Mouse (Mus musculus) forebrain, postnatal 0 days (tissue): Measurements from ENCODE around the gene Kcnh7. TPM values are rescaled to one million over a fixed set of nuclear protein-coding genes. Genes with fewer than 3 reads are reported as not detected.
A peak's percentile ranks its signal among the peaks of the same experiment; 100 is the strongest.

Source experiments
- ATAC-seq: fragments of 200-750 bp; cut with Nextera tagmentation; 2 replicates; pipeline ENCODE4 v1.8.0; 2017; ENCODE audit warnings: mild to moderate bottlenecking, moderate library complexity
- DNase-seq: peaks from one replicate; pipeline ENCODE4 v3.0.0-alpha.2; 2015
- H3K27ac ChIP-seq: fragments of 300-500 bp; sonication (generic); 2 replicates; pipeline ENCODE4 v1.5.1; 2014; ENCODE audit warnings: low read depth, mild to moderate bottlenecking, antibody characterized with exemption, low read length, moderate library complexity, mixed read lengths
- H3K27me3 ChIP-seq: fragments of 300-500 bp; sonication (generic); 2 replicates; pipeline ENCODE4 v1.6.1; 2014; ENCODE audit warnings: mild to moderate bottlenecking, low read length, mixed read lengths; ENCODE audit not compliant: insufficient read depth
- H3K36me3 ChIP-seq: fragments of 300-500 bp; sonication (generic); 2 replicates; pipeline ENCODE4 v1.6.1; 2014; ENCODE audit warnings: mild to moderate bottlenecking, moderate library complexity; ENCODE audit not compliant: insufficient read depth
- H3K4me1 ChIP-seq: fragments of 300-500 bp; sonication (generic); 2 replicates; pipeline ENCODE4 v1.6.1; 2014; ENCODE audit warnings: antibody characterized with exemption; ENCODE audit not compliant: insufficient read depth
- H3K4me2 ChIP-seq: fragments of 300-500 bp; sonication (generic); 2 replicates; pipeline ENCODE4 v1.6.1; 2014; ENCODE audit warnings: low read depth, mild to moderate bottlenecking, moderate library complexity
- H3K4me3 ChIP-seq: fragments of 300-500 bp; sonication (generic); 2 replicates; pipeline ENCODE4 v1.5.1; 2014; ENCODE audit warnings: low read depth, low read length, mixed read lengths
- H3K9ac ChIP-seq: fragments of 300-500 bp; sonication (generic); 2 replicates; pipeline ENCODE4 v1.6.1; 2014; ENCODE audit warnings: mild to moderate bottlenecking
- H3K9me3 ChIP-seq: fragments of 300-500 bp; sonication (generic); 2 replicates; pipeline ENCODE4 v1.6.1; 2016; ENCODE audit warnings: low read length
- CTCF ChIP-seq: sonication (generic); IDR thresholded peaks from 2 replicates; pipeline ENCODE4 v1.5.1; 2016; ENCODE audit warnings: antibody characterized with exemption, control low read depth, low read depth
- WGBS: fragments of 180-500 bp; shearing (Covaris S2); extraction: QIAGEN DNeasy Blood & Tissue Kit; methylation state at CpG from one replicate; pipeline ENCODE4 v1.1.7; 2014; 5-methylcytosine and 5-hydroxymethylcytosine counted together
- polyA plus RNA-seq: library from polyadenylated mRNA; unstranded; fragments of >200 nt; fragmentation: Nextera tagmentation; extraction: Ambion mirVana; gene quantifications from 2 replicates; pipeline ENCODE4 v1.2.1, GENCODE M21; 2015
- total RNA-seq: library from RNA; depleted of rRNA; stranded (reverse); fragments of >200 nt; gene quantifications from 2 replicates; pipeline ENCODE4 v1.2.3, GENCODE M21; 2014

Kcnh7 gene
- total and polyA plus RNA-seq, 2 experiments from 2014 or later = 7.3 to 17.9 TPM

DNA sequence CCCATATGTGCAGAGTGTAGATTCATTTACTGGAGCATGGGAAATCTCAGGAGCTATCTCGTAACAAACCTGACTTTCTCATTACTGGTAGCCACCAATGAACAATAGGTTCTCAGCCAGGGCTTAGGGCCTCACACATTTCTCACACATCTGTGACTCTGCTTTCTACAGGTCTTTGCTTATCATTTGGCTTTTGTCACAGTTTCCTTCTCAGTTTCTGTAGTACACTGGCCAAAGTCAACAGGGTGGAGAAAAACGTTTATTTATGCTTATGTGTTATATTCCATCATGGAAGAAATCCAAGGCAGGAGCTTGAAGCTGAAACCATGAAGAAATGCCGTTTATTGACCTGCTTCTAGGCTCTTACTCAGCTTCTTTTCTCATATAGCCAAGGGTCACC lies 63.8 kb downstream of the Kcnh7 start:
- H3K4me1 ChIP-seq = peaks cover 4% of the 10 kb centered on the region; the same call in 1 of the 2 replicates
- H3K4me2 ChIP-seq = no peak overlapping the region
- H3K9ac ChIP-seq = no peak overlapping the region
- no peaks in the 10 kb centered on the region for H3K9me3 ChIP-seq
- 86% methylated on average over 3 of the region's 3 CpGs for WGBS
- no peaks in the 10 kb centered on the region for H3K36me3 ChIP-seq
- H3K27ac ChIP-seq = no peak overlapping the region
- TF ChIP-seq CTCF = no peak
- no peak for ATAC-seq
- H3K27me3 ChIP-seq = no peaks in the 10 kb centered on the region
- DNase-seq = no peak
- no peak overlapping the region for H3K4me3 ChIP-seq

DNA sequence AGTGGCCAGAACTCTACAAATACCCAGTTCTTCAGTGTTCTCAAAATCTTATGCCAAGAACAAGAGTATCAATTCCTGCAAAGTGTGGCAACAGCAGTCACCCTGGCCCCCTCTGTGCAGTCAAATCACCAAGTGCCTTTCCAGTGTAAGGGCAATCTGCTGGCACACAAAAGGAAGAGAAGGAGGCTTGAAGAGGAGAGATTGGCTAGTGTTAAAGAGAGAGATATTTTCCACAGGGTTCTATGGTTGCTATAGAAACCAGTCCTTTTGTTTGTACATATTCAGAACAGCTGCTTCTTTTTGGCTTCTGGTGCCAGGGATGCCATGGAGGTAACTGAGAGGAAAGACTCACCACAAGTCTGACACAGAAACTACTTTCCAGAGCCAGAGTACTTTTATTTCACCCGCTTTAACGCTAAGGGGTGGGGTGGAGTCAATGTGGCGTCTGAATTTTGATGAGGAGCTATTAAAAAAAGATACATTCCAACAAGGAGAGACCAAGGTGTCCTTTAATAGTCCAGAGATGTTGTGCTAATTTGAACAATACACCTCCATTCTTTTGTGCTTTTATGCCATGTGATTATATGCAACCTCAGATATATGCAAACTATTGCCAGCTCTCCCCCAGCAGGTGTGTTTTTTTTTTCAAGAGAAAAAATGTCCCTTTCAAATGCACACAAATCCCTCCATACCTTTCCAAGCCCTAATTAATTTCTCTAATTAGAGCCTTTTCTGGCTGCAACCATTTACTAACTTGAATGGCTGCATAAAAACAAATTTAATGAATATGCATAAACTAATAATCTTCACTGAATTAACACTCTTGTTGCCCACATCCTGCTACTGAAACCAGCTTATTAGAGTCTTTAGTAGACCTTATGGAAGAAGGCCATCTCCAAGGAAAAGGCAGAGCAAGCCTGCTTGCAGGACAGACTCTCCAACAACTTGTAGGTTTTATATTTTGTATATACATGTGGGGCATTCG lies 66.6 kb downstream of the Kcnh7 start:
- no peaks in the 10 kb centered on the region for H3K36me3 ChIP-seq
- WGBS = 26% methylated on average over 4 of the region's 4 CpGs
- H3K9ac ChIP-seq = no peak overlapping the region
- H3K4me1 ChIP-seq = peaks cover 4% of the 10 kb centered on the region; the same call in 1 of the 2 replicates
- H3K27me3 ChIP-seq = no peaks in the 10 kb centered on the region
- TF ChIP-seq CTCF = no peak
- H3K4me3 ChIP-seq = no peak overlapping the region
- H3K27ac ChIP-seq = no peak overlapping the region; the same call in 1 of the 2 replicates
- peak; percentile 85 for ATAC-seq
- H3K4me2 ChIP-seq = peak overlapping the region; percentile 11; the same call in 1 of the 2 replicates
- peak; percentile 44 for DNase-seq
- no peaks in the 10 kb centered on the region for H3K9me3 ChIP-seq

DNA sequence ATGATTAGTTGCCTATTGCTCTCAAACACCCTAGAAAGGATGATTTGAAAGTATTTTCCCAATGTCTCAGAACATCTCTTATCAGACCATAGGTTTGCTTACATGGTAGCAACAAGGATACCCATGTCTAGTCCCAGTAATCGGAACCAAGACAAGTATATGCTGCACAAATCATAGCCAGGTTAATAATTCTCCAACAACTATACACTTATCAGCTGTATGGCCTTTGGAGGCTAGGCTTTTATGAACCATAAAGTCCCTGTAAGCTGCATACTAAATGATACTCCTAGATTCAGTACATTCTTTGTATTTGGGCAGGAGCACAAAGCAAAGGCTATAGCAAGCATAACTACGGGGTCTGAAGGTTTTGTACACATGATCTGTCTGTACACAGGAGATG lies 78.1 kb downstream of the Kcnh7 start:
- 94% methylated on average over 2 of the region's 2 CpGs for WGBS
- no peak overlapping the region for H3K27ac ChIP-seq
- no peak for ATAC-seq
- H3K9me3 ChIP-seq = no peaks in the 10 kb centered on the region
- TF ChIP-seq CTCF = no peak
- H3K27me3 ChIP-seq = no peaks in the 10 kb centered on the region
- no peaks in the 10 kb centered on the region for H3K4me1 ChIP-seq
- H3K4me3 ChIP-seq = no peak overlapping the region
- no peaks in the 10 kb centered on the region for H3K36me3 ChIP-seq
- no peak overlapping the region for H3K9ac ChIP-seq
- no peak overlapping the region for H3K4me2 ChIP-seq
- DNase-seq = no peak

DNA sequence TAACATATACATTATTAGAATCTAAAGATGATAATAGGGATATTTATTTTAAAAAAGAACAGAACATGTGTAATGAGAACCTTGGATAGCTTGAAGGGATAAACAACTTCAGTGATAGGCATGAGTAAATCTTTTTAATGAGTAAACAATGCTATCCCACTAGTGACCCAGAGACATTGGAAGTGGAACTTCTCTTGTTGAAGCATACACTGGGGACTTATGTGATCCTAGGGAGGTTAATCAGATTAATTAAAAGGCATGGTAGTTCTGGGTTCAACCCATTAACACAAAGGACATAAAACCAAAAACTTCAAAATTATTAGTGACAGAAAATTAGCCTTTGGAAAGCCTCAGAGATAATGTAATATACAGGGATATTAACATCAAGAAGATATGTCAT lies 84.4 kb downstream of the Kcnh7 start:
- Histone ChIP-seq H3K9me3 (no peaks in the 10 kb centered on the region), H3K27me3 (no peaks in the 10 kb centered on the region), H3K4me1 (no peaks in the 10 kb centered on the region), H3K4me2 (no peak overlapping the region), H3K4me3 (no peak overlapping the region), H3K9ac (no peak overlapping the region), H3K27ac (no peak overlapping the region), H3K36me3 (no peaks in the 10 kb centered on the region)
- ATAC-seq (no peak), DNase-seq (no peak)
- no peak for TF ChIP-seq CTCF

DNA sequence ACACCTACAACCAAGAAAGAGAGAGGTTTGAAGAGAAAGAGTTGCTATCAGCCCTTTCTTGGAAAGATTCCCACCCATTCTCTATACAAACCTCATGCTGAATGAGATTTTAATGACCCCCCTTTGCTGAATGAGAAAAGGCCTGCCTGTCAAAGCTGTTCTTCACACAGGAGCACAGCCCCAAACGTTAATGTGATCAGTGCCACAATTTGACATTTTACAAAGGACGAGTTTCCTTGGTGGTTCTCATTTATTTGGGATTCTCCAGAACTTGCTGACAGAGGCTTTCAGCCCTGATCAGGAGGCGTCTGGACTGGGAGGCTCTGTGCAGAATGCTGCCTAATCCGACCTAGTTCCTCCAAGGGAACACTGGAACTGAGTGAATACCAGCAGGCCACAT lies 92.3 kb downstream of the Kcnh7 start:
- Histone ChIP-seq H3K27me3 (no peaks in the 10 kb centered on the region), H3K9ac (no peak overlapping the region), H3K4me3 (no peak overlapping the region), H3K9me3 (no peaks in the 10 kb centered on the region), H3K36me3 (no peaks in the 10 kb centered on the region), H3K4me1 (no peaks in the 10 kb centered on the region), H3K27ac (no peak overlapping the region), H3K4me2 (no peak overlapping the region)
- no peak for TF ChIP-seq CTCF
- DNase-seq (no peak), ATAC-seq (peak; percentile 20; the same call in 1 of the 2 replicates)
- WGBS = 13% methylated on average over 4 of the region's 4 CpGs

DNA sequence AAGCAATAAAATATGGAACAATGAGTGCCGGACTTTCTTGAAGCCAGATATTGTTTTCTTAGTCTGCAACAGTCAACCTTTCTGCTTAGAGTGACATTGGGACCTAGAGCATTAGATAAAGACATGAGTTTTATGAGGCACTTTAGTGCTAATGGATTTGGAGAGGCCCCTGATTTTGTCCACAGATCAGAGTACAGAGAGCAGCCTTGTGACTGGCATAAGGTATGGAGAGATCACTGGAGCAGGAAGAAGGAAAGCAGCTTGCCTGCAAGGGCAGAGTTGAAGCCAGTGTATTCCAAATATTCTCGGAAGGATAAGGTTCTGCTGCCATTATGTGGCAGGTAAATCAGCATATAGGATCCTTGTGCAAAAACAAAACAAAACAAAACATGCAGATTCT lies 93.6 kb downstream of the Kcnh7 start:
- Histone ChIP-seq H3K4me3 (no peak overlapping the region), H3K9ac (no peak overlapping the region), H3K27me3 (no peaks in the 10 kb centered on the region), H3K27ac (no peak overlapping the region), H3K4me2 (no peak overlapping the region), H3K4me1 (no peaks in the 10 kb centered on the region), H3K9me3 (no peaks in the 10 kb centered on the region), H3K36me3 (no peaks in the 10 kb centered on the region)
- DNase-seq (no peak), ATAC-seq (no peak)
- 88% methylated on average over 2 of the region's 2 CpGs for WGBS
- TF ChIP-seq CTCF = no peak

DNA sequence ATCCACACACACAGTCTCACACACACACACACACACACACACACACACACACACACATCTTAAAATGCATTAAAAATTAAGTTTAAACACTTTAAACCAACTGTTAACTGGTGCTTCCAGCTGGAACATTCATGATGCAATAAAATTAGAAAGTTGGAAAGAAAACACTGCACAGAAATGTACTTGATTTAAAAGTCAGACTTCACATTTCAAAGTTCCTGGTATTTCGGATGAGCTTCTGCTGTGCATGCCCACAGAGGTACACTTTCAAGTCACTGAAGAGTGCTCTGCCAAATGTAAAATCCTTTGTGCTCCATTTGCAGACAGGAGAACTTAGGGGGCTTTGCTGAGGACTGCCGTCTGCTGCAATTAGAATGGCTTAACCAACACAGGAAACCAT lies 125.7 kb downstream of the Kcnh7 start:
- WGBS = 70% methylated on average over 2 of the region's 2 CpGs
- no peak for TF ChIP-seq CTCF
- peak; percentile 34 for DNase-seq

More for the DNA sequence above, 125.7 kb downstream of the Kcnh7 start:
- no peak; the same call in 1 of the 2 replicates for ATAC-seq
- no peak overlapping the region; the same call in 1 of the 2 replicates for H3K27ac ChIP-seq
- H3K9me3 ChIP-seq = no peaks in the 10 kb centered on the region
- H3K4me3 ChIP-seq = no peak overlapping the region
- no peaks in the 10 kb centered on the region for H3K36me3 ChIP-seq
- H3K4me1 ChIP-seq = no peaks in the 10 kb centered on the region
- no peak overlapping the region for H3K4me2 ChIP-seq
- no peaks in the 10 kb centered on the region for H3K27me3 ChIP-seq
- H3K9ac ChIP-seq = no peak overlapping the region
